Mouse (Mus musculus) olfactory bulb, adult 2 months (tissue): ENCODE measurements around the gene AC124108.1.

Experiments
- CTCF ChIP-seq: fragments of 200-500 bp; IDR thresholded peaks from 2 replicates; pipeline ENCODE4 v1.5.1; 2012; ENCODE audit warnings: low read depth, mild to moderate bottlenecking, low read length, moderate library complexity; ENCODE audit not compliant: insufficient read depth
- POLR2A ChIP-seq: fragments of 200-500 bp; IDR thresholded peaks from 2 replicates; pipeline ENCODE4 v1.6.1; 2012; ENCODE audit warnings: mild to moderate bottlenecking, low read depth, low read length, moderate library complexity; ENCODE audit not compliant: insufficient read depth

GRCm38 (mm10) chr1:132200562-132201510 lies 9.6 kb downstream of the AC124108.1 start:
- peak; percentile 44 for TF ChIP-seq POLR2A
- no peak for TF ChIP-seq CTCF
